Mouse (Mus musculus) bone marrow macrophage, adult 2 months (primary cell): ENCODE results near the gene Gpr152.

Experiments used
- CTCF ChIP-seq: IDR thresholded peaks from 2 replicates; pipeline ENCODE4 v1.5.1; 2012; ENCODE audit warnings: low read depth, mild to moderate bottlenecking, low read length, moderate library complexity
- POLR2A ChIP-seq: IDR thresholded peaks from 2 replicates; pipeline ENCODE4 v1.6.1; 2012; ENCODE audit warnings: mild to moderate bottlenecking, low read depth, low read length, borderline replicate concordance

- TF ChIP-seq CTCF (no peak), POLR2A (no peak)
These were observed 560 bp downstream of the Gpr152 start for GRCm38 (mm10) chr19:4140147-4140546.
